7 mouse cellular contexts compared by ENCODE assay signal in genomic region chr14:121218620-121219019, GRCm38 (mm10).
DNase-seq lines count a peak whose midpoint lies in the region; ATAC-seq and TF ChIP-seq lines count a peak whose summit lies in the region.

No protein-coding gene starts in this region.

- no peak for TF ChIP-seq POLR2A in CH12.LX (IDR thresholded peaks at IDR 0.05; ENCODE audit: low read depth, low read length)

- no peaks in the 10 kb centered on the region for H3K79me2 ChIP-seq in CH12.LX (replicated peaks; ENCODE audit: control insufficient read depth, extremely low read depth, insufficient read depth, poor library complexity, severe bottlenecking)

- H3K9ac ChIP-seq in hindbrain, postnatal 0 days (replicated peaks; ENCODE audit: low read length) = no peak overlapping the region
- no peak overlapping the region for H3K9ac ChIP-seq in hindbrain, embryonic 12.5 days
- no peak overlapping the region for H3K9ac ChIP-seq in CH12.LX (ENCODE audit: insufficient read depth, low read depth)
- no peak overlapping the region for H3K9ac ChIP-seq in liver, embryonic 14.5 days (replicated peaks)

- dilution Hi-C loops in CH12.LX (cut with MboI; ENCODE audit: extremely low pct_ligation_motif_present, extremely low pct_unique_long_range_greater_than_20kb, low sequenced_read_pairs) = no loop called here

- DNase-seq in hindbrain, postnatal 0 days (ENCODE audit: low spot score) = no peak
- DNase-seq in 416B (ENCODE audit: low read depth) = peak; percentile 16
- DNase-seq in CH12.LX (ENCODE audit: extremely low read depth) = no peak
- DNase-seq in liver, embryonic 14.5 days (ENCODE audit: low read depth in 3 of 3, low spot score in 3 of 3) = no peak
- DNase-seq in left cerebral cortex, adult 9 months (ENCODE audit: low spot score in 2 of 2) = no peak

- 0 out of 2 replicates have a peak, but pooled peaks cover 3% of the 10 kb centered on the region for H3K4me1 ChIP-seq in hindbrain, postnatal 0 days (ENCODE audit: insufficient read depth, low read length)
- H3K4me1 ChIP-seq in hindbrain, embryonic 12.5 days = peaks cover 8% of the 10 kb centered on the region; the same call in 1 of the 2 replicates
- H3K4me1 ChIP-seq in CH12.LX (ENCODE audit: control insufficient read depth in 1 of 2, insufficient read depth in 2 of 2) = peaks cover 0 to 4% of the 10 kb centered on the region in 2 experiments; a peak in 2 of 4 replicates
- H3K4me1 ChIP-seq in liver, embryonic 14.5 days (replicated peaks; ENCODE audit: control insufficient read depth in 2 of 2, insufficient read depth in 2 of 2, low read length in 1 of 2) = peaks cover 0 to 2% of the 10 kb centered on the region in 2 experiments; a peak in 1 of 4 replicates

- TF ChIP-seq CTCF in hindbrain, postnatal 0 days (IDR thresholded peaks at IDR 0.05; ENCODE audit: low read depth) = peak; percentile 49
- TF ChIP-seq CTCF in CH12.LX (conservative IDR thresholded peaks at IDR 0.05 in 1 of 2, IDR thresholded peaks at IDR 0.05 in 1 of 2; ENCODE audit: low read depth in 2 of 2, low read length in 2 of 2) = peak; percentile 40 to 49
- peak; percentile 53 for TF ChIP-seq CTCF in liver, embryonic 14.5 days (IDR thresholded peaks at IDR 0.05; ENCODE audit: low read depth)

- TF ChIP-seq RAD21 in CH12.LX (IDR thresholded peaks at IDR 0.05; ENCODE audit: low read depth, low read length) = peak; percentile 17

- no peaks in the 10 kb centered on the region for H3K36me3 ChIP-seq in hindbrain, postnatal 0 days (ENCODE audit: insufficient read depth, low read length)
- peaks cover 19% of the 10 kb centered on the region for H3K36me3 ChIP-seq in hindbrain, embryonic 12.5 days
- peaks cover 0 to 28% of the 10 kb centered on the region in 2 experiments for H3K36me3 ChIP-seq in CH12.LX (replicated peaks in 1 of 2; ENCODE audit: control insufficient read depth in 1 of 2, insufficient read depth in 1 of 2, low read length in 1 of 2)
- H3K36me3 ChIP-seq in liver, embryonic 14.5 days (replicated peaks; ENCODE audit: control insufficient read depth, insufficient read depth, low read depth) = no peaks in the 10 kb centered on the region

- no peak for TF ChIP-seq EP300 in CH12.LX (IDR thresholded peaks at IDR 0.05; ENCODE audit: low read length)
- TF ChIP-seq EP300 in liver, embryonic 14.5 days (IDR thresholded peaks at IDR 0.05; ENCODE audit: low read depth) = no peak

- H3K27ac ChIP-seq in hindbrain, postnatal 0 days = no peak overlapping the region
- no peak overlapping the region for H3K27ac ChIP-seq in hindbrain, embryonic 12.5 days
- H3K27ac ChIP-seq in CH12.LX (ENCODE audit: insufficient read depth, low read depth) = no peak overlapping the region
- H3K27ac ChIP-seq in liver, embryonic 14.5 days = no peak overlapping the region

- 84% methylated on average over 7 of the region's 7 CpGs for WGBS in hindbrain, postnatal 0 days
- 78% methylated on average over 7 of the region's 7 CpGs for WGBS in hindbrain, embryonic 12.5 days
- 57% methylated on average over 7 of the region's 7 CpGs for WGBS in liver, embryonic 14.5 days (ENCODE audit: insufficient replicate concordance)

- H3K4me2 ChIP-seq in hindbrain, postnatal 0 days (ENCODE audit: low read depth, low read length) = no peak overlapping the region
- no peak overlapping the region for H3K4me2 ChIP-seq in hindbrain, embryonic 12.5 days (replicated peaks)
- no peak overlapping the region for H3K4me2 ChIP-seq in CH12.LX (ENCODE audit: insufficient read depth, low read depth, poor library complexity, severe bottlenecking)
- no peak overlapping the region for H3K4me2 ChIP-seq in liver, embryonic 14.5 days (ENCODE audit: low read depth)

- in situ Hi-C loops in CH12.LX (cut with MboI; ENCODE audit: low pct_ligation_motif_present, low pct_unique_long_range_greater_than_20kb, low sequenced_read_pairs) = no loop called here

- ATAC-seq in hindbrain, postnatal 0 days = no peak
- no peak for ATAC-seq in hindbrain, embryonic 12.5 days (ENCODE audit: low FRiP score)
- ATAC-seq in liver, embryonic 14.5 days (ENCODE audit: insufficient read depth) = no peak
- ATAC-seq in megakaryocyte, adult 5-6 weeks (ENCODE audit: poor library complexity, severe bottlenecking) = no peak

- no peak overlapping the region for H3K4me3 ChIP-seq in hindbrain, postnatal 0 days (ENCODE audit: low read length)
- H3K4me3 ChIP-seq in hindbrain, embryonic 12.5 days = no peak overlapping the region
- no peak overlapping the region for H3K4me3 ChIP-seq in CH12.LX (replicated peaks in 1 of 3; ENCODE audit: low read depth in 2 of 3, low read length in 2 of 3, poor library complexity in 1 of 3)
- no peak overlapping the region for H3K4me3 ChIP-seq in liver, embryonic 14.5 days (ENCODE audit: insufficient read depth in 1 of 2, low read depth in 2 of 2, low read length in 2 of 2)

- no peaks in the 10 kb centered on the region for H3K9me3 ChIP-seq in hindbrain, postnatal 0 days (ENCODE audit: low read length)
- H3K9me3 ChIP-seq in hindbrain, embryonic 12.5 days (replicated peaks) = no peaks in the 10 kb centered on the region
- H3K9me3 ChIP-seq in CH12.LX (replicated peaks; ENCODE audit: low read length) = peaks cover 4% of the 10 kb centered on the region
- no peaks in the 10 kb centered on the region for H3K9me3 ChIP-seq in liver, embryonic 14.5 days (ENCODE audit: control insufficient read depth, low read length)

- no peaks in the 10 kb centered on the region for H3K27me3 ChIP-seq in hindbrain, postnatal 0 days (ENCODE audit: insufficient read depth, low read length)
- H3K27me3 ChIP-seq in hindbrain, embryonic 12.5 days = no peaks in the 10 kb centered on the region
- H3K27me3 ChIP-seq in CH12.LX (replicated peaks) = no peaks in the 10 kb centered on the region
- no peaks in the 10 kb centered on the region for H3K27me3 ChIP-seq in liver, embryonic 14.5 days (ENCODE audit: control insufficient read depth, insufficient read depth, low read length)

TF ChIP-seq in CH12.LX, 34 proteins besides CTCF, POLR2A, EP300 and RAD21:
- TF ChIP-seq MXI1 (IDR thresholded peaks at IDR 0.05; ENCODE audit: low read depth, low read length) (no peak), ETS1 (conservative IDR thresholded peaks at IDR 0.05; ENCODE audit: low read depth, low read length) (no peak), BHLHE40 (IDR thresholded peaks at IDR 0.05; ENCODE audit: low read depth, low read length) (no peak), UBTF (IDR thresholded peaks at IDR 0.05; ENCODE audit: low read depth, low read length) (no peak), TCF12 (IDR thresholded peaks at IDR 0.05; ENCODE audit: low read depth, low read length) (no peak), IRF4 (IDR thresholded peaks at IDR 0.05; ENCODE audit: low read depth, low read length) (no peak), USF2 (conservative IDR thresholded peaks at IDR 0.05; ENCODE audit: low read depth, low read length) (no peak), GABPA (IDR thresholded peaks at IDR 0.05; ENCODE audit: insufficient replicate concordance, low read depth, low read length) (no peak), PAX5 (IDR thresholded peaks at IDR 0.05; ENCODE audit: low read length) (no peak), ZNF384 (IDR thresholded peaks at IDR 0.05; ENCODE audit: low read depth, low read length) (no peak), ELF1 (IDR thresholded peaks at IDR 0.05; ENCODE audit: low read depth, low read length) (no peak), KAT2A (IDR thresholded peaks at IDR 0.05; ENCODE audit: insufficient replicate concordance, low read length) (no peak)
